In the genomic region with DNA sequence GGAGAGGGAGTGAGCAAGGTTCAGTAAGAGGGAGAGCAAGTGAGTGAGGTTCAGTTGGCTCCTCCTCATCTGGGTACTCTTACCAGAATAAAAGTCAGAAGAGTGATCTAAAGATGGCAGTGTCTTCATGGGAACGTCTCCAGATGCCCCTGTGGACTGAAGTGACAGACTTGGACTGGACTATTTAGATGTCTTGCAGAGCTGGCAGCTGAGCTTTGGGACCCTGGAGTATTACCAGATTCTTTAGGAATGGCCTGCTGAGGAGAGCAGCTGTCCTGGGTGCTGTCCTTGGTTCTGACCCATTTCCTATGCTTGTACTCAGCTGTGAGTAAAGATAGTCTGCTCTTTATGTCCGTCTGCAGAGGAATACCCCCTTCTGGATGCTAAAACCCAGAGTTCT, we compare ENCODE assay signal across 10 mouse cellular contexts.
DNase-seq lines count a peak whose midpoint lies in the region; ATAC-seq and TF ChIP-seq lines count a peak whose summit lies in the region.
"Had no signal": no experiment of that assay in that cellular context is flagged by ENCODE, and none has a peak within 500 bp of the region (broad histone marks: within the 10 kb centered on the region; RNA-seq: fewer than 3 reads in every experiment).

No protein-coding gene starts in this region.

- H3K4me2 ChIP-seq in heart, embryonic 16.5 days (ENCODE audit: low read depth, low read length), result no peak overlapping the region
- no peak overlapping the region for H3K4me2 ChIP-seq in kidney, postnatal 0 days (ENCODE audit: low read length)
- no peak overlapping the region for H3K4me2 ChIP-seq in neural tube, embryonic 15.5 days

- ATAC-seq in heart, embryonic 16.5 days (replicated peaks; ENCODE audit: extremely low read depth, insufficient read depth, low FRiP score), result 0 out of 2 replicates have a peak, but pooled peaks have one; percentile 41
- ATAC-seq in kidney, postnatal 0 days (replicated peaks; ENCODE audit: low FRiP score, low read depth), result no peak
- no peak for ATAC-seq in neural tube, embryonic 15.5 days (ENCODE audit: low FRiP score)
- no peak for ATAC-seq in monocyte, adult 5-6 weeks (replicated peaks; ENCODE audit: insufficient number of reproducible peaks, low FRiP score, low TSS enrichment, poor library complexity, severe bottlenecking)

- no peak overlapping the region for H3K4me3 ChIP-seq in heart, embryonic 16.5 days (ENCODE audit: low read length)
- peak overlapping the region; percentile 38; the same call in 1 of the 2 replicates for H3K4me3 ChIP-seq in testis, adult 2 months (ENCODE audit: control insufficient read depth, low read depth, low read length)
- H3K4me3 ChIP-seq in kidney, postnatal 0 days (replicated peaks; ENCODE audit: low read depth, low read length), result no peak overlapping the region
- H3K4me3 ChIP-seq in neural tube, embryonic 15.5 days (replicated peaks), result no peak overlapping the region
- H3K4me3 ChIP-seq: midbrain, embryonic 10.5 days had no signal

- H3K4me1 ChIP-seq in heart, embryonic 16.5 days (ENCODE audit: control insufficient read depth, insufficient read depth, low read length), result peaks cover 17% of the 10 kb centered on the region
- no peaks in the 10 kb centered on the region for H3K4me1 ChIP-seq in testis, adult 2 months (ENCODE audit: control insufficient read depth, insufficient read depth, low read length)
- no peaks in the 10 kb centered on the region for H3K4me1 ChIP-seq in kidney, postnatal 0 days (replicated peaks; ENCODE audit: insufficient read depth, low read length)
- peaks cover 24% of the 10 kb centered on the region for H3K4me1 ChIP-seq in neural tube, embryonic 15.5 days
- H3K4me1 ChIP-seq: midbrain, embryonic 10.5 days had no signal

- TF ChIP-seq POLR2A in testis, adult 2 months (IDR thresholded peaks at IDR 0.05; ENCODE audit: control insufficient read depth, low read depth, low read length), result no peak

- no peak for TF ChIP-seq CTCF in testis, adult 2 months (IDR thresholded peaks at IDR 0.05; ENCODE audit: control insufficient read depth, insufficient read depth, insufficient replicate concordance, low read depth, low read length)
- TF ChIP-seq CTCF in kidney, postnatal 0 days (IDR thresholded peaks at IDR 0.05; ENCODE audit: low read depth), result no peak

- no peak overlapping the region for H3K9ac ChIP-seq in heart, embryonic 16.5 days (ENCODE audit: low read length)
- H3K9ac ChIP-seq in kidney, postnatal 0 days (ENCODE audit: low read depth, low read length), result no peak overlapping the region
- no peak overlapping the region for H3K9ac ChIP-seq in neural tube, embryonic 15.5 days (replicated peaks)

- DNase-seq in heart, adult 8-10 months (ENCODE audit: low spot score), result no peak
- no peak for DNase-seq in testis, postnatal 14 days (ENCODE audit: low spot score)
- peak; percentile 64 for DNase-seq in kidney, postnatal 0 days (ENCODE audit: low spot score)
- DNase-seq in frontal cortex, postnatal 25 days (ENCODE audit: low spot score in 2 of 2), result no peak
- DNase-seq: right cerebral cortex, postnatal 25 days had no signal

- H3K27me3 ChIP-seq in heart, embryonic 16.5 days (ENCODE audit: control insufficient read depth, insufficient read depth, low read length), result no peaks in the 10 kb centered on the region
- H3K27me3 ChIP-seq in testis, adult 2 months (ENCODE audit: control insufficient read depth, insufficient read depth, low read length), result no peaks in the 10 kb centered on the region
- H3K27me3 ChIP-seq in kidney, postnatal 0 days (ENCODE audit: insufficient read depth, low read length), result no peaks in the 10 kb centered on the region
- no peaks in the 10 kb centered on the region for H3K27me3 ChIP-seq in neural tube, embryonic 15.5 days (replicated peaks)

- 0 out of 2 replicates have a peak, but pooled peaks cover 2% of the 10 kb centered on the region for H3K36me3 ChIP-seq in heart, embryonic 16.5 days (ENCODE audit: control insufficient read depth, insufficient read depth)
- no peaks in the 10 kb centered on the region; the same call in 1 of the 2 replicates for H3K36me3 ChIP-seq in testis, adult 2 months (ENCODE audit: control insufficient read depth, insufficient read depth, low read length)
- H3K36me3 ChIP-seq in kidney, postnatal 0 days (ENCODE audit: insufficient read depth, low read length), result peaks cover 4% of the 10 kb centered on the region; the same call in 1 of the 2 replicates
- no peaks in the 10 kb centered on the region for H3K36me3 ChIP-seq in neural tube, embryonic 15.5 days

- WGBS in heart, embryonic 16.5 days, result 40% methylated on average over 2 of the region's 2 CpGs
- WGBS in kidney, postnatal 0 days, result 56% methylated on average over 2 of the region's 2 CpGs
- WGBS in neural tube, embryonic 15.5 days, result 50% methylated on average over 2 of the region's 2 CpGs

- H3K27ac ChIP-seq in heart, embryonic 16.5 days (ENCODE audit: low read length), result no peak overlapping the region
- H3K27ac ChIP-seq in testis, adult 2 months (ENCODE audit: control insufficient read depth, insufficient read depth, low read depth, low read length), result no peak overlapping the region
- no peak overlapping the region for H3K27ac ChIP-seq in kidney, postnatal 0 days
- no peak overlapping the region for H3K27ac ChIP-seq in neural tube, embryonic 15.5 days (replicated peaks)
- H3K27ac ChIP-seq: midbrain, embryonic 10.5 days had no signal

- no peaks in the 10 kb centered on the region for H3K9me3 ChIP-seq in heart, embryonic 16.5 days (replicated peaks; ENCODE audit: control insufficient read depth, low read length)
- no peaks in the 10 kb centered on the region for H3K9me3 ChIP-seq in kidney, postnatal 0 days (replicated peaks; ENCODE audit: low read length)
- H3K9me3 ChIP-seq in neural tube, embryonic 15.5 days (replicated peaks), result no peaks in the 10 kb centered on the region
- H3K9me3 ChIP-seq: midbrain, embryonic 10.5 days had no signal
